14 mouse cellular contexts compared by ENCODE assay signal in the genomic region with DNA sequence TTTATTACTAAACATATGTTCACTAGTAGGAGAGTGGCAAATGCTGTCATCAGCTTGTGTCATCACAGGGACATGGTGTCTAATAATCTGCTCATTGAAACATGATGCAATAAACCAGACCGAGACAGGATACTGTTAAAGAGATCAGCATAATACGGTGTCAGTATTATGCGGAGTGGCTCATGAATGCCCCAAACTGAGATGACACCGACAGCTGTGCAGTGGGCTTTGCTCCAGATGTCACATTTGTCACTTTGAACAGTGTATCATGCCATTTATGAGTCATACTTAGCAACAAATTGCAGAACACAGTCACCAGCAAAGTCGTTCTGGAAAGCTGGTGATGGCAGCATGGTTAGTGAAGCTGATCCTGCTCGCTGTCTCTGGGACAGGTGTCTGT.
DNase-seq lines count a peak whose midpoint lies in the region; ATAC-seq and TF ChIP-seq lines count a peak whose summit lies in the region.
"Had no signal": no experiment of that assay in that cellular context is flagged by ENCODE, and none has a peak within 500 bp of the region (broad histone marks: within the 10 kb centered on the region; RNA-seq: fewer than 3 reads in every experiment).

No protein-coding gene starts in this region.

- H3K9ac ChIP-seq in lung, embryonic 15.5 days = no peak overlapping the region
- no peak overlapping the region for H3K9ac ChIP-seq in hindbrain, postnatal 0 days (replicated peaks; ENCODE audit: low read length)
- H3K9ac ChIP-seq: embryonic facial prominence, embryonic 15.5 days; stomach, embryonic 15.5 days had no signal

- no peaks in the 10 kb centered on the region for H3K9me3 ChIP-seq in lung, embryonic 15.5 days
- no peaks in the 10 kb centered on the region for H3K9me3 ChIP-seq in hindbrain, postnatal 0 days (ENCODE audit: low read length)
- H3K9me3 ChIP-seq in heart, embryonic 10.5 days = no peaks in the 10 kb centered on the region
- H3K9me3 ChIP-seq: embryonic facial prominence, embryonic 15.5 days; stomach, embryonic 15.5 days had no signal

- H3K36me3 ChIP-seq in lung, embryonic 15.5 days = no peaks in the 10 kb centered on the region
- H3K36me3 ChIP-seq in hindbrain, postnatal 0 days (ENCODE audit: insufficient read depth, low read length) = no peaks in the 10 kb centered on the region
- no peaks in the 10 kb centered on the region for H3K36me3 ChIP-seq in heart, embryonic 10.5 days
- H3K36me3 ChIP-seq: embryonic facial prominence, embryonic 15.5 days; stomach, embryonic 15.5 days had no signal

- ATAC-seq in lung, embryonic 15.5 days (ENCODE audit: borderline replicate concordance, extremely low read depth, low FRiP score, low TSS enrichment) = peak; percentile 86
- peak; percentile 63 for ATAC-seq in hindbrain, postnatal 0 days
- ATAC-seq: inflammation-experienced regulatory T-cells, adult 6 months had no signal

- intact Hi-C loops in left cerebral cortex, postnatal 25 days (cut with DNase I) = no loop called here

- H3K4me3 ChIP-seq in lung, embryonic 15.5 days = no peak overlapping the region
- no peak overlapping the region for H3K4me3 ChIP-seq in hindbrain, postnatal 0 days (ENCODE audit: low read length)
- H3K4me3 ChIP-seq in heart, embryonic 10.5 days = no peak overlapping the region
- H3K4me3 ChIP-seq: embryonic facial prominence, embryonic 15.5 days; heart, adult 2 months; stomach, embryonic 15.5 days had no signal

- DNase-seq in cerebellum, postnatal 10 days = peak; percentile 10 to 12
- DNase-seq in cerebellum, adult 9-10 months = no peak
- DNase-seq in lung, postnatal 14 days = no peak
- peak; percentile 1 for DNase-seq in hindbrain, postnatal 0 days (ENCODE audit: low spot score)
- DNase-seq in left cerebral cortex, postnatal 25 days (ENCODE audit: low spot score in 2 of 2) = peak; percentile 7 to 22
- DNase-seq in embryo, embryonic 10 days (ENCODE audit: low spot score) = no peak
- no peak for DNase-seq in heart, embryonic 10.5 days (ENCODE audit: low spot score)
- DNase-seq: adrenal gland, postnatal 10 days; cerebellum, adult 2 months; heart, adult 2 months had no signal

- H3K27ac ChIP-seq in lung, embryonic 15.5 days = no peak overlapping the region
- no peak overlapping the region for H3K27ac ChIP-seq in hindbrain, postnatal 0 days
- no peak overlapping the region for H3K27ac ChIP-seq in heart, embryonic 10.5 days
- H3K27ac ChIP-seq: embryonic facial prominence, embryonic 15.5 days; heart, adult 2 months; stomach, embryonic 15.5 days had no signal

- WGBS in lung, embryonic 15.5 days = 56% methylated on average over 6 of the region's 6 CpGs
- WGBS in hindbrain, postnatal 0 days = 51% methylated on average over 6 of the region's 6 CpGs
- WGBS in heart, embryonic 10.5 days = 81% methylated on average over 6 of the region's 6 CpGs

- no peak for TF ChIP-seq CTCF in hindbrain, postnatal 0 days (IDR thresholded peaks at IDR 0.05; ENCODE audit: low read depth)

- H3K4me2 ChIP-seq in lung, embryonic 15.5 days = no peak overlapping the region
- H3K4me2 ChIP-seq in hindbrain, postnatal 0 days (ENCODE audit: low read depth, low read length) = no peak overlapping the region
- H3K4me2 ChIP-seq: embryonic facial prominence, embryonic 15.5 days; stomach, embryonic 15.5 days had no signal

- H3K27me3 ChIP-seq in lung, embryonic 15.5 days = no peaks in the 10 kb centered on the region
- H3K27me3 ChIP-seq in hindbrain, postnatal 0 days (ENCODE audit: insufficient read depth, low read length) = no peaks in the 10 kb centered on the region
- no peaks in the 10 kb centered on the region for H3K27me3 ChIP-seq in heart, embryonic 10.5 days (ENCODE audit: insufficient read depth, poor library complexity, severe bottlenecking)
- H3K27me3 ChIP-seq: embryonic facial prominence, embryonic 15.5 days; stomach, embryonic 15.5 days had no signal

- no peaks in the 10 kb centered on the region for H3K4me1 ChIP-seq in lung, embryonic 15.5 days
- H3K4me1 ChIP-seq in hindbrain, postnatal 0 days (ENCODE audit: insufficient read depth, low read length) = no peaks in the 10 kb centered on the region
- no peaks in the 10 kb centered on the region for H3K4me1 ChIP-seq in heart, embryonic 10.5 days
- H3K4me1 ChIP-seq: embryonic facial prominence, embryonic 15.5 days; stomach, embryonic 15.5 days had no signal

Comparison
In these comparisons a context has a peak if more than half of its experiments do, and no peak if none do; other contexts are left out.
1. DNase-seq: peak in cerebellum, postnatal 10 days (2 of 2), hindbrain, postnatal 0 days (single experiment) and left cerebral cortex, postnatal 25 days (2 of 2); none in cerebellum, adult 9-10 months (single experiment), lung, postnatal 14 days (single experiment), embryo, embryonic 10 days (single experiment) and heart, embryonic 10.5 days (single experiment).